Mouse (Mus musculus): ENCODE results near the gene Dera. TPM values are rescaled to one million over a fixed set of nuclear protein-coding genes. Genes with fewer than 3 reads are reported as not detected.
"Not testable (repeated sequence)": the region's sequence is repeated elsewhere in the genome, so short reads cannot be mapped to it uniquely, and the experiment has no call there.

Dera gene
- polyA plus RNA-seq (2016; fragmentation: Nextera tagmentation; extraction: Ambion mirVana): 62.3 and 63.6 TPM in 2 replicates

DNA sequence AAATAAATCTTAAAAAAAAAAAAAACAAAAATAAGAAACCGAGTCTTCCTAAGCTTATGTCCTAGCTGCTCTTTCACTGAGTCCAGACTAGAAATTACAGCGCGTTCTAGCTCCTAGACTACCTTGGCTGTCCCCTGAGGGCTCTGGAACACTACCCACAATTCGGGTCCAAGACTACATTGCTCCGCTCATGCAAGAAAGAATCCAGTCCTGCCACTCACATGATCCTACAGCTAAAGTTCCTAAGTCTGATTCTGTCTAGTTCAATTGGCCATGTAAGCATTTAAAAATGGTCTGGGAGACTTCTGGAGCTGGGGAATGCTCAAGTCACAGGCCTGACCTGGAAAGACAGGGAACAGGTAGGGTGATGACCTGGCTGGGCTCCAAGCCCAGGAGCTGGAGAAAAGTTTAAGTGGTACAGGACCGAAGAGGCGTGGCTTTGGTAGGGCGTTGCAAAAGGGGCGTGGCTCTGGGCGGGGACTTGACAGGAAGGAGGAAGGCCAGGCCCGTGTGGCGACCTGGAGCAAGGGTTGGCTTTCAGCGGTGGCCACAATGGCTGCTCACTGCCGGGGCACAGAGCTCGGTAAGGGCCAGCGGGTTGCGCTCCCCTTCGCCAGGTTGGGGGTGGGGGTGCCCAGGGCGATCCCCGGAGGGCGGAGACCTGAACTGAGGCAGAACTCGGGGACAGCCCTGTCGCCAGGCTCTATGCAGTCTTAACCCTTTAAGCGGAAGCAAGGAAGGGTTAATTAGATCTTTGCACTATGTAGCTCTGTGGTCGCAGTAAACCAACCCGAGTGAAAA, at the start of gene Dera:
Gene Dera (plus strand): TSS at position 491 of the 801 bp plus-strand sequence.
- H3K9me3 ChIP-seq (replicated peaks): no peaks in the 10 kb centered on the region
- peaks cover 27% of the 10 kb centered on the region for H3K36me3 ChIP-seq
- peaks cover 18% of the 10 kb centered on the region for H3K4me1 ChIP-seq (replicated peaks)
- no peaks in the 10 kb centered on the region for H3K27me3 ChIP-seq (replicated peaks)
- peak within 1 kb of the TSS; percentile 70 for H3K4me3 ChIP-seq
- peak within 1 kb of the TSS; percentile 46 for H3K27ac ChIP-seq (ENCODE audit: poor library complexity, severe bottlenecking)
- peak within 1 kb of the TSS; percentile 86 for H3K9ac ChIP-seq
- ATAC-seq (ENCODE audit: insufficient number of reproducible peaks, low FRiP score): peak; percentile 89
- 12% methylated on average over 24 of the region's 26 CpGs for WGBS
- peak within 1 kb of the TSS; percentile 70 for H3K4me2 ChIP-seq

DNA sequence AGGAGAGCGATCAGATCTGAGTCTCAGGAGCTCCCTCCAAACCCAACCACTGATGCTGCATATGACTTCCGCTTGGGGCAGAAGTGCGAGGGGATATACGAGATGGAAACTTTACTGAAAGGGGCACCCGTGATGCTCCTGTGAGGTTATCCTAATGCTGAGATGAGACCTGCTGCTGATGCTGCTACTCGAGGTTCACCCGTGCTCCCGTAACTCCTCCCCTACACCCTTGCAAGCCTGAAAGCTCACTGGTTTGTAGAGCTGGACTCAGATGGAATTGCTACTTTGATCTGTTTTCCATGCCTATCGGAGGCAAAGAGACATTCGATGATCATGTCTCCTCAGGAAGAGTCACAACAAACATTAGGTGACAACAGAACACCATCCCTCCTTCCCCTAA, 48.1 kb upstream of the Dera start:
- Histone ChIP-seq H3K9me3 (replicated peaks) (no peaks in the 10 kb centered on the region), H3K27me3 (replicated peaks) (no peaks in the 10 kb centered on the region), H3K36me3 (no peaks in the 10 kb centered on the region), H3K27ac (ENCODE audit: poor library complexity, severe bottlenecking) (no peak overlapping the region), H3K4me3 (no peak overlapping the region), H3K4me1 (replicated peaks) (peaks cover 26% of the 10 kb centered on the region), H3K9ac (no peak overlapping the region), H3K4me2 (no peak overlapping the region)
- no peak for ATAC-seq (ENCODE audit: insufficient number of reproducible peaks, low FRiP score)
- WGBS: 88% methylated on average over 10 of the region's 10 CpGs

DNA sequence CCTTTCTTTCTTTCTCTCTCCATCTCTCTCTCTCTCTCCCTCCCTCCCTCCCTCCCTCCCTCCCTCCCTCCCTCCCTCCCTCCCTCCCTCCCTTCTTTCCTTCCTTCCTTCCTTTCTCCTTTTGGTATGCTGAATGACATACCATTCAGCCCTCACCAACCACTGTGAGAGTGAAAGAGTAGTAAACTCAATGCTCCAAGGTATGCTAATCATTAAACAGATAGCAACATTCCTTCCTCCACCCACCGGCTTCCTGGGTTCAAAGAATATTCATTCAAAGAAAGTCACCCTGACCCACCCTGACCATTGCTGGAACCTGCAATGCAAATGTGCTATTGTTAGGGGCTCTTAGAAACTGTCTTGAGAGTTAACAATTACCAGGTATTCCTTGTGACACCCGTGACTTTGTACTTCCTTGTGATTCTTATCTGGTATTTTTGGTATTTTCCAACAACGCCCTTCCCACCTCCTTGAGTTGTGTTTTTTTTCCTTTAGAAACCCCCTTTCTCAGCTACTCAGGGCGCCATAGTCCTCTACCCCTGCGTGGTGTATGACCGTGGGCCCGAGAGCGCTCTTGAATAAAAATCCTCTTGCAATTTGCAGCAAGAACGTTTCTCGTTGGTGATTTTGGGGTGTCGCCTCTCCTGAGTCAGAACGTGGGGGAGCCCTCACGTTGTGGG, 45.5 kb upstream of the Dera start:
- ATAC-seq (ENCODE audit: insufficient number of reproducible peaks, low FRiP score); H3K4me3 ChIP-seq; H3K27me3 ChIP-seq (replicated peaks); H3K27ac ChIP-seq (ENCODE audit: poor library complexity, severe bottlenecking); H3K9me3 ChIP-seq (replicated peaks); H3K36me3 ChIP-seq; H3K9ac ChIP-seq; H3K4me2 ChIP-seq: not testable (repeated sequence)
- peaks cover 11% of the 10 kb centered on the region for H3K4me1 ChIP-seq (replicated peaks)
- 80% methylated on average over 13 of the region's 13 CpGs for WGBS

DNA sequence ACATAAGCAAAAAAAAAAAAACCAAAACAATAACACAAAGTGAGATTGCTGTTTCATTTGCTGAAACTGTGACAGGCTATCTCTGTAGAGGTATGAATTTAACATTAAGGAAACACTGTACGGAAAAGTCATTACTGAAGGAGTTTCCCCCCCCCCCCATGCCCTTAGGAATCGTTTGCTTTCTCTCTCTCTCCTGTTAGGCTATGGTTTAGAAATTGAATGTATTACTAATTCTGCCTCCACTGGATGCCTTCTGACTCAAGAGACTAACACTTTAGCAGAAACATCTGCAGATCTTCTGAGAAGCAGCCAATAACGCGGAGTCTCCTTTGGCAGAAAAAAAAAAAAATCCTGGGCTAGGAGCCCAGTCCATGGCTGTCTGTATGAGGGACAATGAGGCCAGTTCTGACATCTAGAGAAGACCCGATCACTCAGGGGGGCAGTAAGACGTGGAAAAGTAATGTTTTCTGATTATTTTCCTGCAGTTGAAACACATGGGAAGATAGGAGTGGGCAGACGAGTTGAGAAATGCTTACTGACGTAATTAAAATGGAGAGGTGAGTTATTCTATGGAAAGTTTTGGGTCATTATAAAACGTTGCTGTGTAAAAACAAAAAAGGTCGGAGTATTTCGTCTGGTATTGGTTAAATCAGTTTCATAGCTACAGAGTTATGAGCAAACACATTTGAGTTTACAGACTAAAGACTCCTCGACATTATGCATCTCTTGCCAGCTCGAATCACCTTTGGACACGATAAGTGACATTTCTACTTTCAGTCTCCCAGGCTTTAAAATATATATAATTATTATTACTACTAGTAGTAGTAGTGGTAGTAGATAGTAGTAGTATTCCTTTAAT, 43.9 kb upstream of the Dera start:
- 78% methylated on average over 14 of the region's 14 CpGs for WGBS
- Histone ChIP-seq H3K27ac (ENCODE audit: poor library complexity, severe bottlenecking) (no peak overlapping the region), H3K4me3 (no peak overlapping the region), H3K36me3 (no peaks in the 10 kb centered on the region), H3K9me3 (replicated peaks) (no peaks in the 10 kb centered on the region), H3K4me1 (replicated peaks) (no peaks in the 10 kb centered on the region; the same call in 1 of the 2 replicates), H3K9ac (no peak overlapping the region), H3K27me3 (replicated peaks) (no peaks in the 10 kb centered on the region), H3K4me2 (no peak overlapping the region)
- ATAC-seq (ENCODE audit: insufficient number of reproducible peaks, low FRiP score): no peak

DNA sequence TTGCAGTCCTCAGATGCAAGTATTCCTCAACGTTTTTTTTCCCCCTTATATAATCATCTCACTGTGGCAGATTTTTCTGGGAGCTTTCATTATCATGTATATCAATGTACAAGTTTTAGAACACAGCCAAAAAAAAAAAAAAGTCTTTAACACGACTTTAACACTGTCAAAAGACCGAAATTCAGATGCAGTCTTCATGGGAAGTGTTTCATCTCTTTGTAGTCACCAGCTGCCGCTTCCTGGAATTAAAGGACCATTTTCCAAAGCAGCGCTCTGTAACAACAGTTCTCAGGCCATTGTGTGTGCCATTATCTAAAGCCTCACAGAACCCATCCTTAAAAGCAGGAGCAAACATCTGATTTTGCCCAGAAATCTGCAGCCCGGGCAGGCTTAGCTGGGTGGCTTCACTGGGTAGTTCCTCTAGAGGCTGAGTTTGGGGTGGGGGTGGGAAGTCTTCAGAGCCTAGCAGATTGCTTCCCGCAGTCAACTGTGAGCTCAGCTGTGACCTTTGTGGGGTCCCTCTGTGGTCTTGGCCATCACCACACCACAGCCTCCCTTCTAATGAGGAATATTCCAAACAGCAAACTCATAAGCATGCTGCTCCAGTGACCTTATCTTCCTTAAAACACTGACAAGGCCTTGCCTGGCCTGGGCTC, 41.6 kb upstream of the Dera start:
- 49% methylated on average over 7 of the region's 7 CpGs for WGBS
- Histone ChIP-seq H3K27me3 (replicated peaks) (no peaks in the 10 kb centered on the region), H3K27ac (ENCODE audit: poor library complexity, severe bottlenecking) (no peak overlapping the region), H3K9me3 (replicated peaks) (no peaks in the 10 kb centered on the region), H3K4me2 (no peak overlapping the region), H3K9ac (no peak overlapping the region), H3K36me3 (no peaks in the 10 kb centered on the region), H3K4me1 (replicated peaks) (no peaks in the 10 kb centered on the region; the same call in 1 of the 2 replicates), H3K4me3 (no peak overlapping the region)
- ATAC-seq (ENCODE audit: insufficient number of reproducible peaks, low FRiP score): no peak

DNA sequence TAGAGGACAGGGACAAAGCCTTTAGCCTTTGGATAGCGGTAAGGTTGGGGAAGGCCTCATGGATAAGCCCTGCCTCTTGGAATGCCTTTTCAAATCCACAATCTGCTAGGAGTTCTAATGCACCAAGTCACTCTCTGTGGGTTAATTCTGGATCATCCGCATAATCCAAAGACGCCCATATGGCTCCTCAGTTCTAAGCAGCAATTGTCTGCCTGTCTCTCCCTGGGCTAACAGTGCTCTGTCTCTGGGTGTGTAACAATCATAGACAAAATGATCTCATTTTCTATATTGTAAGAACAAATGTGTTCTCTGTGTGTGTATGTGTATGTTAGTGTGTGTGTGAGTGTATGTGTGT, 41.1 kb upstream of the Dera start:
- H3K4me1 ChIP-seq (replicated peaks): no peaks in the 10 kb centered on the region; the same call in 1 of the 2 replicates
- H3K27ac ChIP-seq (ENCODE audit: poor library complexity, severe bottlenecking): no peak overlapping the region
- no peaks in the 10 kb centered on the region for H3K27me3 ChIP-seq (replicated peaks)
- H3K36me3 ChIP-seq: no peaks in the 10 kb centered on the region
- ATAC-seq (ENCODE audit: insufficient number of reproducible peaks, low FRiP score): no peak
- H3K9ac ChIP-seq: no peak overlapping the region
- H3K4me2 ChIP-seq: no peak overlapping the region
- no peak overlapping the region for H3K4me3 ChIP-seq
- H3K9me3 ChIP-seq (replicated peaks): no peaks in the 10 kb centered on the region
- 72% methylated on average over 3 of the region's 3 CpGs for WGBS

DNA sequence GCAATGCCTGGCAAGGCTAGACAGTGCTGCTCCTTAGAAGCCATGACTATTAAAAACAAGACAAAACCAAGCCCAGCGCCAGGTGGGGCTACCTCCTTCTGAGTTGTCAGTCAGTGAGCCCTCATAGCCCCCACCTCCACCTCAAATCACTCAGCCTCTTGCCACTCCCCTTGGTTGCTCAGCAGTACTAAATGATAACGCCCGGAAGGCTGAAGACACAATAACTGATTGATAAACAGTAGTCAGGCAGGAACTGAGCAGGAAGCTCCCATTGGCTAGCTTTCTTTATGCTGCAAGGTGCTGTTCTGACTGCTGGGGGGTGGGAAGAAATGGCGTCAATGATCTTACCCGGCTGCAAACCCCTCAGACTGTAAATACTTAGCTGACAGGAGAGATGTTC, 37.5 kb upstream of the Dera start:
- ATAC-seq (ENCODE audit: insufficient number of reproducible peaks, low FRiP score): no peak
- Histone ChIP-seq H3K4me3 (no peak overlapping the region), H3K9ac (no peak overlapping the region), H3K27me3 (replicated peaks) (no peaks in the 10 kb centered on the region), H3K36me3 (no peaks in the 10 kb centered on the region), H3K27ac (ENCODE audit: poor library complexity, severe bottlenecking) (no peak overlapping the region), H3K4me2 (no peak overlapping the region), H3K9me3 (replicated peaks) (no peaks in the 10 kb centered on the region), H3K4me1 (replicated peaks) (no peaks in the 10 kb centered on the region; the same call in 1 of the 2 replicates)
- 31% methylated on average over 5 of the region's 5 CpGs for WGBS

DNA sequence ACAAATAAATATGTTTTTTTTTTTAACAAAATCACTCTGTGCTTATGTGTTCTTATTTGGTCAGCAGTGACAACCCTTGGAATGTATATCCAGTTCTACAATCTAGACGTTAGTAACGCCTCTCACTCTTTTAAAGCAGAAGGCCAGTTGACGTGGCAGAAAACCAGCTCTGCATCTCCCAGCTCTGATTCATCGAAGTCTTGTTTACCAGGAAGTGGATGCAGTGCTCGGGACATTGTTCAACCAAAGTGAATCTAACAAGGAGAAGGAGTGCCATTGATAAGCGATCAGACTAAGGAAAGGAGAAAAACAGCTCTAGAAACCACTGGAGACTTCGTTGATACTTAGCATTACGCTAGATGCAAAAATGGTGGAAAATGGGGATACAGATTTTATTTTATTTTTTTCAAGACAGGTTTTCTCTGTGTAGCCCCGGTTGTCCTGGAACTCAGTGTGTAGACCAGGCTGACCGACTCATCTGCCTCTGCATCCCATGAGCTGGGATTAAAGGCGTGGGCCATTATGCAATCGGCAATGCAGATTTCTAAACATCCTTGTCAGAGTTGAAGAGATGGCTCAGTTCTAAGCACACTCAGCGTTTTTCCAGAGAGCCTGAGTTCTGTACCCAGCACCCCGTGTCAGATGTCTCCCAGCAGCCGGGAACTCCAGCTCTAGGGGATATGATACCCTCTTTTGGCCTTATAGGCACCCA, 32.0 kb upstream of the Dera start:
- H3K4me1 ChIP-seq (replicated peaks): no peaks in the 10 kb centered on the region
- no peak overlapping the region for H3K4me2 ChIP-seq
- no peaks in the 10 kb centered on the region for H3K9me3 ChIP-seq (replicated peaks)
- H3K4me3 ChIP-seq: no peak overlapping the region
- H3K36me3 ChIP-seq: no peaks in the 10 kb centered on the region
- H3K27ac ChIP-seq (ENCODE audit: poor library complexity, severe bottlenecking): no peak overlapping the region
- ATAC-seq (ENCODE audit: insufficient number of reproducible peaks, low FRiP score): no peak
- WGBS: 79% methylated on average over 15 of the region's 15 CpGs
- H3K27me3 ChIP-seq (replicated peaks): no peaks in the 10 kb centered on the region; the same call in 1 of the 2 replicates
- H3K9ac ChIP-seq: no peak overlapping the region

DNA sequence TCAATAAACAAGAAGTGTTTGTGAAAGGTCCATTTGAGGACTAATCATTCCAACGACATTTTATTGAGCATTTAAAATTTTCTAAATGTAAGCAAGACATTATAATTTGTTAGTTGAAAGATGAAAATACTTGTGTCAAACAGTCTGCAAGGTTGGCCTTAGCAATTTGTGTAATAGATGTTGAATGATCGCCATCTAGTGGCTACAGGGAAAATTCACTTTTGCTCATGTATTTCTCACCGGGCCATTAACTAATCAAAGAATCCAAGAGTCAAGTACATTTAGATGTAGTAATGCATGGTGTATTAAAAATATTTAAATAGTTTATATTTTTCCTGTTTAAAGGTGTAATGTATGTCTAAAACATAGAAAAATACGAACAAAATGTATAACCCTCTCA, 30.4 kb upstream of the Dera start:
- Histone ChIP-seq H3K36me3 (no peaks in the 10 kb centered on the region), H3K27me3 (replicated peaks) (no peaks in the 10 kb centered on the region; the same call in none of the 2 replicates), H3K27ac (ENCODE audit: poor library complexity, severe bottlenecking) (no peak overlapping the region), H3K4me2 (no peak overlapping the region), H3K9me3 (replicated peaks) (no peaks in the 10 kb centered on the region), H3K4me3 (no peak overlapping the region), H3K9ac (no peak overlapping the region), H3K4me1 (replicated peaks) (no peaks in the 10 kb centered on the region)
- ATAC-seq (ENCODE audit: insufficient number of reproducible peaks, low FRiP score): no peak
- 5% methylated on average over 4 of the region's 4 CpGs for WGBS

DNA sequence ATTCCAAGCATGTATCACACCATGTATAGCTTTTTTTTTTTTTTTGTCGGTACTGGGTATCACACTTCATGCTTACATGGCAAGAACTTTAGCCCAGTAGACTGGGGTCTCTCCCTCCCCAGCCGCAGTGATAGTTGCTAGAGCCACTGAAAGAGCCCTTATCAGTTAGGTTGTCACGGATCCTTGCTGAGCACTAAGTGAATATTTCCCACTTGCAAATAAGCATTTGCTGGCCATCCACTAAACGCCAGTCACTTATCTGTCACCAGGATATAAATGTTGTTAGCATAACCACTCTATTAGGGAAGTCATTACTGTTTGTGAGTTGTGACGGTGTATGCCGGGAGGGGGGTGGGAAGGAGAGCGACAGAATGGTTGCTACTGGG, 19.9 kb upstream of the Dera start:
- WGBS: 1% methylated on average over 7 of the region's 7 CpGs
- H3K4me2 ChIP-seq: peak overlapping the region; percentile 88
- H3K36me3 ChIP-seq: peaks cover 13% of the 10 kb centered on the region
- H3K27ac ChIP-seq (ENCODE audit: poor library complexity, severe bottlenecking): peak overlapping the region; percentile 64; the same call in 1 of the 2 replicates
- H3K9me3 ChIP-seq (replicated peaks): no peaks in the 10 kb centered on the region
- peaks cover 9% of the 10 kb centered on the region for H3K4me1 ChIP-seq (replicated peaks)
- H3K4me3 ChIP-seq: peak overlapping the region; percentile 80
- peaks cover 4% of the 10 kb centered on the region; the same call in 1 of the 2 replicates for H3K27me3 ChIP-seq (replicated peaks)
- ATAC-seq (ENCODE audit: insufficient number of reproducible peaks, low FRiP score): peak; percentile 13; the same call in 1 of the 2 replicates
- peak overlapping the region; percentile 68 for H3K9ac ChIP-seq

Measured in heart, embryonic 12.5 days (tissue).